Mouse (Mus musculus): ENCODE results near the gene Scaper.

Scaper gene

DNA sequence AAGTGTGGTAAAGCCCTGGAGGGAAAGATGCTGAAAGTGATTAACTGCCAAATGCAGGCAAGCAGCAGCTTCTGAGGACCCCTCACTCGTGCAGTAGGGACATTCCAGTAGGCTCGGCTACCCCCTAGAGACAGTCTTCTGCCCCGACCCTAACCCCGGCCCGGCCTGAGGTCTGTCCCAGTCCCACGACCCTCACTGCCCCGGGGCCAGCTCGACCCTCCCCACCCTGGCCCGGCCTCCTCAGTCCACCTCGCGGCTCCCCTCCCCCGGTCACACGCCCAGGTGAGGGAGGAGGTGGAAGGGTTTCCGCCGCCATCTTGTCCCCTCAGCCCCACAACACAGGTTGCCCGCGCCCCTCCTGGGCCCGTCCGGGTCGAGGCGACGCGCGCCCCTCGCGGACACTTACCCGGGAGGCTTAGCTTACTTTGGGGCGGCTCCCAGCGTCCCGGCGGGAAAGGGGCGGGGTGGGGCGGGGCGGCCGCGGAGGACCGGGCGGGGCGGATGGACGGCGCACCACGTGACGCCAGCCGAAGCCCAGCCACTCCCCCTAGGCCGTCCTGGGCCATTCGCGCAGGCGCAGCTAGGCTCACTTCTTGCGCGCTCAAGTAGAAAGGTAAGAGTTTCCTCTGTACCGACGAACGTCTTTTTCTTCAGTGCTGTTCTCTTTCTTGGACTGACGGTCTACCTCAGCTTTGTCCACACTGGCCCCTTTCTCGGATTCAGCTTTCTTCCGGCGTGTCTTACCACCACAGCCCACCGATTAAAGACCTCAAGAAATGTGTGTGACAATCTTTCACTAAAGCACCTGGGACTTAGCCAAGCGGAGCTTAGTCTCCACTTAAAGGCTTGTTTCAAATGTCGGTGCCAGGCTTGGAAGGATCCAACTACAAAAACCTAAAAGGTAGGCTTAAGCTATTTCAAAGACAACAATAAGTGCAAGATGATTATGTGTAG, at the start of gene Scaper:
Gene Scaper (minus strand): TSS at position 456 of the 954 bp plus-strand sequence.
- DNase-seq (ENCODE audit: extremely low read depth, insufficient read length, low spot score) = peak; percentile 91

DNA sequence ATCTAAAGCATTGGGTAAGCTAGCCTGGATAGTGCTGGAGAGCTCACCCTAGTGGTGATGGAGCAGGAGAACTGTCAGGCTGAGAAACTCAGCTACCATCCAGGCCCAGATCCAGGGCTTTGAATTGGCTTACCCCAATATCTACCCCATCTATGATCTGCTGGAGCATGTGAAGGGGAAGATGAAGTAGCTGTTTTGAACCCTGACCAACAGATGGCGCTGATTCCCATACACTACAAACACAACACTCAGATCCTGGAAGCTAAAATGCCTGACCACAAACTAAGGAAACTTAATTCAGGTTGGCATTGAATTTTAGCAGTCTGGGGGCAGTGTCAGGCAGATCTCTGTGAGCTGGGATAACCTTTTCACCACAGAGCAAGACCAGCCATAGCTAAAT, 8.9 kb upstream of the Scaper start:
- peak; percentile 11 for DNase-seq (ENCODE audit: extremely low read depth, insufficient read length, low spot score)

DNA sequence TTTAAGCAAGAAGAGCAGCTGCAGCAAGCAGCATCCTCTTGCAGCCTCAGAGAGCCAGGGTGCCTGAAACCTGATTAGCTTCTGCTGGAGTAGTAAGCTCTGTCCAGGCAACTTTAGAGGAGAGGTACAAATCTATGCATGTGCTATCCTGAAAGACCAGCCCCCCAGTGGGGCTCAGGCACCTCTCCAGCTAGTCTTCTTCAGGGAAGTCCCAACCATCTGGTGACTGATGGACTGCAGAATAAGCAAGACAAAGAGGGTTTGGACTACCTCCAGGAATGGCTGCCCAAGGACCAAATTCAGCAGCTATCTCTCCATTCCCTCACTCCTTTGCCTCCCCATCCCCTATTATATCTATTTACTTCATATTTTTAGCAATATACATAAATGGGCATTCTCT, 3.4 kb upstream of the Scaper start:
- DNase-seq (ENCODE audit: extremely low read depth, insufficient read length, low spot score) = no peak

DNA sequence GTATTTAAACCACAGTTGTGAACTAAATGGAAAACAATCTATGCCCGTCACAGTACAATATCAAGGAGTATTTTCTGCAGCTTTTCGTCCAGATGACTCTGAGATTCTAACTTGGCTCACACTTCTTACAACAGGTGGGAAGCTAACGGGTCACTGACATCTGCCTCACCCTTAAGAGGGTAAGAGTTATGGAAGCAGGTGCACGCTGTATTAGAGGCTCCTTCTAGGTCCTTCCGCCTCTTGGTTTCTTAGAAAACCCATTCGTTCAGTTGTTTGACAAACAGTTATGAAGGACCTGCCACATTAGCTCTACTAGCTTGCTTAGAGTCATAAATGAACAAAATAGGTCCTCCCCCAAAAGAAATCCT, 683 bp upstream of the Scaper start:
- DNase-seq (ENCODE audit: extremely low read depth, insufficient read length, low spot score) = no peak

DNA sequence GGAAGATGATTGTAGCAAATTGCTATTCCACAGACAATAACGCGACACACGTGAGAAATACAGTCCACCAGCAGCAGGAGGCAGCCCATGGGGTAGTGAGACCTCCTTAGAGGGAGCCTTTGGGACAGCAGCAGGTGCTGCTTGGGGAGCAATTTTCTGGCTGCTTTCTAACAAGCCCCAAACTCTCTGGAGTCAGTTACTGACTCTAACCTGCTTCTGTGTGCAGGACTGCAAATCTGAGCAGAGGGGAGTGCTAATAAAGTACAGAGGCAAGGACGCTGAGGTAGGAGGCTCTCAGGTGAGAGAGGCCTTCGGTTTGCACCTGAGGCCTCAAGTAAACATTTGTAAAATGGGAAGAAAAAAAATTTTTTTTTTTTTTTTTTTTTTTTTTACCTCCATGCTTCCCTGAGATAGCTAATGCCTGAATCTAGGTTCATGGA, 675 bp downstream of the Scaper start:
- DNase-seq (ENCODE audit: extremely low read depth, insufficient read length, low spot score) = no peak

DNA sequence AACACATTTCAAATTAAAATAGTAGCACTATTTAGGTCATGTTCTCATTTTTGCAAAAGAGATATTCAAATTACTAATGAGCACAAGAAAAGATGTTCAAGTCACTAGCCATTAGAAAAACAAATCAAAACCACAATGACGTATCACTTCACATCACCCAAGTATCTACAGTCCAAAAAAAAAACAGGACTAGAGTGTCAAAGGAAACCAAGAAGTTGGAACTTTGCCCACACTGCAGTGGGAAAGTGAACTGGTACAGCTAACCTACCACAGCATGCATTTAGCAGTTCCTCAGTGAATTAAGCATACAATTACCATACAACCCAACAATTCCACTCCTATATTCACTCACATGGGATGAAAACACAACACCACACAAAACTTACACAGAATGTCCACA, 5.4 kb downstream of the Scaper start:
- no peak for DNase-seq (ENCODE audit: extremely low read depth, insufficient read length, low spot score)

DNA sequence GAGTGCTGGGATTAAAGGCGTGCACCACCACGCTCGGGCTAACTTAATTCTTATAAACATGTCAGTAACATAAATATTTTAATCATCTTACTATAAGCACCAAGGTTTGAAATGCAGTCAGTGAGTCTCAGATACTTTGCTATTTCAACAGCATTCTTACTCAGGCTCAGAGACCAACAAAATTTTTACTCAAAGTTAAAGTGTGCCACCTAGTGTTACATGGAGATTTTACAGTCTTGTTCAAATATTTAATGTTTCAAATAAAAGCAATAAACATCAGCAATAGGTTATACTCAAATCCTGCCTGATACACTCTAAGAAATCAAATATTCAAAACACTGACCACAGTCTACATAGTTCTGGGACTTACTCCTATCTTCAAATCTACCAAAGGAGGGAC, 19.3 kb downstream of the Scaper start:
- DNase-seq (ENCODE audit: extremely low read depth, insufficient read length, low spot score) = peak; percentile 14

DNA sequence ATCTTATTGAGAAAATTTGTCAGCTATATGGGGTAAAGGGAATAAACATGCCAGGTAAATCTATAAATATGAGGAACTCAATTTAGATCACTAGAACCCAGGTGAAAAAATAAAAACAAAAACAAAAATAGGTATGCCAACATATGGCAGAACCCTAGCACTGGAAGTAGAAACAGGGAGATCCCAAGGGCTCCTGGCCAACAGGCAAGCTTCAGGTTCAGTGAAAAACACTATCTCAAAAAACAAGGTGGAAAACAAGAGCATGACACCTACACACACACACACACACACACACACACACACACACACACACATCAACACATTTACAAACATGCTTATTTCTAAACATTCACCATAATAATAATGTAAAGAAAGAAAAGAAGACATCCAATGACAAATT, 21.2 kb downstream of the Scaper start:
- no peak for DNase-seq (ENCODE audit: extremely low read depth, insufficient read length, low spot score)

DNA sequence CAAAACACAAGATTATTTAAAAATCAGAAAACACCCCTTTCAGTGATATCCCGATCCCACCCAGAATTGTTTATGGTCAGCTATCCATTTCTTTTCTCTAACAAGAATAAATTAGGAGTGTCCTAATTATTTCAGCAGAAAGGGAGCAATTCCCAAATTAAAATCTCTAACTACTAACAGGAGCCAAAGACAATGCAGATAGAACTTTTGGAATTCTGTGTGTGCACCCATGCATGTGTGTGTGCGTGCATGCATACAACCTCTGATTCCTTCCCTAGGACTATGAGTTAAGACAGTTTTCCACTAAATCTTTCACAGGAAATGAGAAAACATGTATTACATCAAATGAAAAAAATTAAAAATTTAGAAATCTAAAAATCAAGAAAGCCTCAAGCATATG, 26.4 kb downstream of the Scaper start:
- DNase-seq (ENCODE audit: extremely low read depth, insufficient read length, low spot score) = no peak

DNA sequence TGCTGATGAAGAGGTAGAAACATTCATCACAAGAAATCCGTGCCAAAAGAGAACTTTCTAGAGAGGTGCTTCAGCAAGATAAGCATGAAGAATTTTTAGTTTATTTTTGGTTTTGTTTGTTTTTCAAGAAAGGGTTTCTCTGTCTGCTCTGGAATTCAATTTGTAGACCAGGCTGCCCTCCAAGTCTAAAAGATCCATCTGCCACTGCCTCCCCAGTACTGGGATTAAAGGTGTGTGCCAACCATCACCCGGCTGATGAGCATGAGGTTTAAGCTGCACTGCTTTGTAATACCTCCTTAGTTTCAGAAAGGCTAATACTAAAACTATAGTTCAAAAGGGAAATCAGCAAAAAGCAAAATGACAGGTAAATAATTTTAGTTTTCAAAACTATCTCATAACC, 35.0 kb downstream of the Scaper start:
- no peak for DNase-seq (ENCODE audit: extremely low read depth, insufficient read length, low spot score)

DNA sequence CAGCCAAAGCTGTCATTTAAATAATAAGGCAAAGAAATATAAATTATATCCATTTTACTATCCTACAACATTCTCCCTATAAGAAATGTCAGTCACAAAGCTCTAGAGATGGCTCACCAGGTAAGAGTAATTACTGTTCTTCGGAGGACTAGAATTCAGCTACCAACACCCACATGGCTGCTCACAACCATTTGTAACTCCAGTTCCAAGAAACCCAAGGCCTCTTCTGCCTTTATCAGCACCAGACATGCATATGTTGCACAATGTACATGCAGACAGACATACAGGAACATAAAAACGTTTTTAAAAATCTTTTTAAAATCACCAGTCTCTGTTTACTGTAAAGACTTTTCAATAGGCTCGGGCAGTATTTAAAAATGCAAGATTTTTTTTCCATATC, 36.3 kb downstream of the Scaper start:
- no peak for DNase-seq (ENCODE audit: extremely low read depth, insufficient read length, low spot score)

DNA sequence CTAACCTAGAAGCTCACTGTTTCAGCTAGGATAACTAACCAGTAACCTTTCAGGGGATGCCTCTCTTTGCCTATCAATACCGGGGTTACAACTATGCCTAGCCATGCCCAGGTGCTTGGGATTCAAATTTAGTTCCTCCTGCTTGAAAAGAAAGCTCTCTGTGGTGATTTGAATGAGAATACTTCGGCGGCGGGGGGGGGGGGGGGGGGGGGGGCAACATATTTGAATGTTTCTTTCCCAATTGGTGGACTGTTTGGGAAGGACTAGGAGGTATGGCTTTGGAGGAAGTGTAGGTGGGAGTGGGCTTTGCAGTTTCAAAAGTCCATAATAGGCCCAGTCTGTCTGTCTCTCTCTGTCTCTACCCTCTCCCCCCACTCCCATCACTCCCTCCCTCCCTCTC, 37.4 kb downstream of the Scaper start:
- no peak for DNase-seq (ENCODE audit: extremely low read depth, insufficient read length, low spot score)

DNA sequence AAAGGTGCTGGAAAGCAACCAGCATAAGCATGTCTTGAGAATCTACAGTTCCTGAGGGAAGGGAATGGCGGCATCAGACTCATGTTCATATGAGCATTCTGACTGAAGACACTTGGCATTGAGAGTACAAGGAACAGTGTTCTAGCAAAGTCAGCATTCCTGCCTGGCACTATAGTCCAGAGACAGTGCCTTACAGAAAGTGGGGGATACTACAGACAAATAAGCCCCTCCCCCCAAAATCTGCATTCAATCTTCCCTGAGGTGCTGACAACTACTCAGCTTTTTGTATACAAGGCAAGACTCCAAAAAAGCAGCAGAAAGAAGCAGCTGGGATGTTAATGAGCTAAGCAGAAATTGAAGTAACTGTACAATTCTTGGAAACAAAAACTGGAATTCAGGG, 59.9 kb downstream of the Scaper start:
- no peak for DNase-seq (ENCODE audit: extremely low read depth, insufficient read length, low spot score)

DNA sequence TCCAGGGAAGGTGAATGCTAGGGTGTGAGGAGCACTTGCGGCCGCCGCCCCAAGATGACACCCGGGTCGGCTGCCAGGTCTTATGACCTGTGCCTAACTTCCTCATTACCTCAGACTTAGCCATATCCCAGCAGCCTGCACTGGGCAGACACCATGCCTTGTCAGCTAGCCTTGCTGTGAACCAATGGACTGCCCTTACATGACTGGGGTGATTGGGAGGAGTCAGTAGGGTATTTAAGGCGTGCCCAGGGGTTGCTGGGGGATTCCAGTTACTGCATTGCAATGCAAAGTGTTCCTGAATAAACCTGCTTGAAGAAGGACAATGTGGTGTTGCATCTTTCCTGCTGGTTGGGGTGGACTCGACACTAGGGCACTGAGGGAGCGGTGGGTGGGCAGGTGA, 148.5 kb downstream of the Scaper start:
- no peak for DNase-seq (ENCODE audit: extremely low read depth, insufficient read length, low spot score)

DNA sequence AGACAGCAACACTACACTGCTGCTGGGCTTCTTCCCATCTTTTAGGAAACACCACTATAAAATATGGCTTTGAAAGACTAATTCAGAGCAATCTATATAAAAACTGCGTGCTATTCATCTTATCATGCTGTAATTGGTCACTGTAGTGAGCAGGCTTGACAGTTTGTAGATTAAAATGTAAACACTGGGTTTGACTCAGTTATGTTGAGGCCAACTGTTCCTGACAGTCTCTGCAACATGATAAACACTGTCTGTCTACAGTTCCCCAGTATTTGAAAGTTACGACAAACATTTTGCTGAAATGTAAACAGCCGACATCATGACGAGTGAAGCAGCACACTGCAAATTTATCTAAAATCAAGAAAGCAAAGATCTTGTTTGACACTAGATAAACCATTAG, 225.9 kb downstream of the Scaper start:
- DNase-seq (ENCODE audit: extremely low read depth, insufficient read length, low spot score) = no peak

DNA sequence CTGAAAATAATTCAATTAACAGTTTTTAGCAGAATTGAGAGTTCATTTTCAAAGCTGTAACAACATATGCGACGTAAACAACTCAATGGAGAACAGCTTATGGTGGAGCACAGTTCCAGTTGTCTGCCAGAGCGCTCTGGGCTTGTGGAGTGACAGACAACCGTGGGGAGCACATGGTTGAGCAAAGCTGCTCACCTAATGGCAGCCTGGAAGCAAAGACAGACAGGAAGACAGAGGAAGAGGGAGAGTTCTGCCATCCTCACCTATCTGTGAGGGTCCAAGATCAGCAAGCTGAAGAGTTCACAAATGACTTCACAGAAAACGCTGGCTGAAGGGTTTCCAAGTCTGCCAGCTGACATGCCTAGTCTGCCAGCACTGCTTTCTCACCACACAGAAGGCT, 227.4 kb downstream of the Scaper start:
- DNase-seq (ENCODE audit: extremely low read depth, insufficient read length, low spot score) = no peak

DNA sequence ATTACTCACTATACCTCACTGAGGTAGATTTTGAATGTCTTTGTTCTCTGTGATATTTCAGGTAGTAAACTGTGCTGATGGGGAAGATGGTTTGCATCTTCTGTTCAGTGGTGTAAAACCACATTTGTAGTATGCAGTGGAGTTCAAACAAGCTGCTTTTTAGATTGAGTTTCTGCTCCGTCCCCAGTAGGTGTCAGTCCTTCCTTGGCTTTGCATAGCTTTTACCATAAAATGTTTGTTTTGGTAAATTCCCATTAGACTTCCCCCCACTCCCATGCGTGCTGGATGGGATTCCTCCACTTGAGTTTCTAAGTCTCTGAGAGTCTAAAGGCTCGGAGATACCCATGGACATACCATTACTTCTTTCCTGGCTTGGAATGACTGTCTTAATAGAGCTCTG, 231.3 kb downstream of the Scaper start:
- no peak for DNase-seq (ENCODE audit: extremely low read depth, insufficient read length, low spot score)

DNA sequence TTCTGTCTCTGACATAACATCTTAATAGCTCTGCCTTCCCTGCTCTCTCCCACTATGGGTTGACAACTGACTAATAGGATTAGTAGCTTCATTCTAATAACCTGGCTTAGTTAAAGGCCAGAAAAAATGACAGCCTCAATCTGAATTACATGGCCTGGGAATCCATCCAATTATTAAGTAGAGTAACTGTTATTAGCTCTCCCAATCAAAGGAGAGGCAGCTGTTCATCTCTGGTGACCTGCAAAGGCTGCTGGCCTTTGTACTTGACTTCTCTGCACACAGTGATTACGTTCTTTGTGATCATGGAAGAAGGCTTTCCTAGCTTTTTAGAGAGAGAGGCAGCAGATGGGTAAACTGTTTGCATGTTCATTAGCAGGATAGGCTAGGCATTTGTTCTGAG, 242.6 kb downstream of the Scaper start:
- no peak for DNase-seq (ENCODE audit: extremely low read depth, insufficient read length, low spot score)

DNA sequence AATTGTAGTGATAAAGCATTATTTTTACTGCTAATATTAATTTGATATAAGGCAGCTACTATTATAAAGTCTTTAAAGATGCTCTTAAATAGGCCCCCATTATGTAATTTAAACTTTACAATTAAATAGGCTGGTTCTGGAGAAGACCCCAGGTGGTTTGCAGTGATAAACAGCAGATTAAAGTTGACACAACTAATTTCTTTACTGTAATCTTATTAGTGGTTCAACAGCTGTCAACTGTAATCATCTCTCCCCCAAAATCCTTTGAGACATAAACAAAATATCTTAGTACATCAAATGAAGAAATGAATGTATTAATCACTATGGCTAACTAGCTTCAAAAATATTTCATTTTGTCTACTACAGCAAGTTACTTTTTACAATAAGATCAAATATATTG, 260.8 kb downstream of the Scaper start:
- DNase-seq (ENCODE audit: extremely low read depth, insufficient read length, low spot score) = no peak

DNA sequence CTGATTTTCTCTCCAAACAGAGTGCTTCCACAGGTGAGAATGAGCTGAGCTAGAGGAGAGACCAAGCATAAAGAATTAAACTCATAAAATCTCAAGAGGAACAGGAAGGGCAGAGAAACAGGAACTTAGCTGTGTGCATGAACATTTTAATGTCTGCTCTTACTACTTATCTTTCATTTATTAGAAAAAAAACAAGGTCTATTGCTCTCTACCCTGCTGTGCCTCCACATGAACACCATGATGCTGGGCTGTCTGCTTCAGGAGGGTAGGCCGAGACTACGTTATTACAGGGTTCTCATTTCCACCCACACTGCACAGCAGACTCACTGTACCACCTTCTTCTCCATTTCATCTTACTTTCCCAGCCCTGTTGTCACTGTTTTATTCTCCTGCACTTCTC, 291.5 kb downstream of the Scaper start:
- DNase-seq (ENCODE audit: extremely low read depth, insufficient read length, low spot score) = no peak

DNA sequence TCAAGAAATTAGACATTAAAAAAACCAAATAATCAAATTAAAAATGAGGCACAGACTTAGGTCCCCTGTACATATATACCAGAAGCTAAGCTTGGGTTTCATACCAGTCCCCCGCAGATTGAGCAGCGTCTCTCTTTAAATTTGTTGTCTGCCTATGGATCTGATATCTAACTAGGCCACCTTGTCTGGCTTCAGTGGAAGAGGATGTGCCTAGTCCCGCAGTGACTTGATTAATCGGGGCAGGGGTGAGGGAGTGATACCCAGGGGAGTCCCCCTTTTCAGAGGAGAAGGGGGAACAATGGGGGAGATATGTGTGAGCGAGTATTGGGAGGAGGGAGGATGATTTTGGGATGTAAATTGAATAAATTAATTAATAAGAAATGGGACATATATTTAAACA, 310.9 kb downstream of the Scaper start:
- DNase-seq (ENCODE audit: extremely low read depth, insufficient read length, low spot score) = no peak

DNA sequence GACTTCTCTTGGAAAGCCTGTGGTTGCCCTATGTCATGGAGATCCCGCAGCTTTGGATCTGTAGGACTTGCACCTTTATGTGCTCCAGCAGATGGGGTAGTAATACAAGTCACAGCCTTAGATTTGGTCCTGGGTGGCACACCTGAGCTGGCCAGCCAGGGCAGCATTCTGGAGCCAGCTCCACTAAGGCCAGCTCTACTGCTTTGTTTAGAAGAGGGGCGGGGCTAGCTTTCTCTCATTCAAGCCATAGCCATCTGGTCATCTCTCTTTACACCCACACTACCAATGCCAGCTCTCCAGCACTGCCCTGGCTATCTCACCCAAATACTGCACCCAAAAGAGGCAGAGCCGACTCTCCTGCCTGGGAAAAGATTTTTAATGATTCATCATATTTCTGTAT, 323.2 kb downstream of the Scaper start:
- DNase-seq (ENCODE audit: extremely low read depth, insufficient read length, low spot score) = no peak

DNA sequence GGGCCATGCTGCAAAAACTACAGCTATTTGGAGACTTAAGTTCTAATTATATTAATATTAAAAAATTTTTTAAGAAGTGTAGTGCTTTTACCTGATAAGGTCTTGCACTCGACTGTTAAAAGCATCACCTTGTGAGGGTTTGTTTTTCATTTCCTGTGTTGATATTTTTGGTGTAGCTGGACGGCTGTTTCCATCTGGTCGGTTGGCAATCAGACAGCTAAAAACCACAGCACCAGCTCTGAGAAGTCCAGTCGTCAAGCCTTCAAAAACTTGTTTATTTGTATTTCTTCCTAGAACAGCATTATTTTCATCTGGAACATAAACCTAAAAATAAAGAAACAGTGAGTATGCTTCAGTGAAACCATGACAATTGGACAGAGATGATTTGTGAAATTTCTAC, 328.2 kb downstream of the Scaper start:
- no peak for DNase-seq (ENCODE audit: extremely low read depth, insufficient read length, low spot score)
